Mouse (Mus musculus): ENCODE results near the gene Lce1h. TPM values are rescaled to one million over a fixed set of nuclear protein-coding genes. Genes with fewer than 3 reads are reported as not detected.

The Lce1h gene
- polyA plus RNA-seq (2014; fragmentation: Nextera tagmentation; extraction: Ambion mirVana), result not detected in 2 replicates

- Histone ChIP-seq H3K4me1 (ENCODE audit: control insufficient read depth, insufficient read depth, low read length) (no peaks in the 10 kb centered on the region), H3K4me2 (no peak within 1 kb of the TSS), H3K9ac (ENCODE audit: low read length) (no peak within 1 kb of the TSS), H3K27ac (ENCODE audit: low read depth, low read length) (no peak within 1 kb of the TSS), H3K9me3 (ENCODE audit: control insufficient read depth, low read length) (no peaks in the 10 kb centered on the region), H3K4me3 (ENCODE audit: low read depth, low read length) (no peak within 1 kb of the TSS), H3K36me3 (ENCODE audit: control insufficient read depth, insufficient read depth, low read length) (no peaks in the 10 kb centered on the region), H3K27me3 (ENCODE audit: control insufficient read depth, insufficient read depth, low read length) (no peaks in the 10 kb centered on the region)
- ATAC-seq (ENCODE audit: low FRiP score), result no peak
- WGBS, result 96% methylated on average over 1 of the region's 1 CpGs
- DNase-seq (ENCODE audit: low spot score, missing footprints), result no peak
These were observed at the start of gene Lce1h for GRCm38 (mm10) chr3:92764965-92765364. Gene Lce1h, minus strand, starts transcription at chr3:92765065.

- H3K27ac ChIP-seq (ENCODE audit: low read depth, low read length), result no peak within 1 kb of the TSS
- no peak within 1 kb of the TSS for H3K9ac ChIP-seq (ENCODE audit: low read length)
- no peaks in the 10 kb centered on the region for H3K4me1 ChIP-seq (ENCODE audit: control insufficient read depth, insufficient read depth, low read length)
- H3K27me3 ChIP-seq (ENCODE audit: control insufficient read depth, insufficient read depth, low read length), result no peaks in the 10 kb centered on the region
- H3K9me3 ChIP-seq (ENCODE audit: control insufficient read depth, low read length), result no peaks in the 10 kb centered on the region
- H3K4me2 ChIP-seq, result no peak within 1 kb of the TSS
- no peak within 1 kb of the TSS for H3K4me3 ChIP-seq (ENCODE audit: low read depth, low read length)
- no peaks in the 10 kb centered on the region for H3K36me3 ChIP-seq (ENCODE audit: control insufficient read depth, insufficient read depth, low read length)
- DNase-seq (ENCODE audit: low spot score, missing footprints) (no peak), ATAC-seq (ENCODE audit: low FRiP score) (no peak)
These were observed 42.9 kb upstream of the Lce1h start, which contains the start of gene Lce1k for GRCm38 (mm10) chr3:92807791-92808190. Gene Lce1k, minus strand, starts transcription at chr3:92807891.

DNA sequence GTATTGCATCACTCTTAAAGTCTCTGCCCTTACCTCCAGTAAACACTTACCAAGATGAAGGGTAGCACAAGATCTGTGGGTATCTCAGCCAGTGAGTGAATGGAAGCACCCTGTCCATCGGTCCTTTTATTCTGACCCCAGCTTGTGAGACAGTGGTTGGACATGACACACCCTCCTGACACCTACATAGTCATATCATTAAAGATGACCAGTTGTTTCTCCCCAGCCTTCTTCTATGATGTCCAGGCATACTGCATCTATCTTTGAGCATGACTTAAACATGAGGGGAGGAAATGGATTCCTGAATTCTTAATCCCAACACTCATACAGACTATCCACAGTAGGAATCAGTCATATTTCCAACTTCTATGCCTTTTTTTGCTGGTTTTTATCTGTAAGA, 25.5 kb upstream of the Lce1h start, which contains the start of gene Lce1j:
Gene Lce1j (minus strand): TSS at position 101 of the 400 bp plus-strand sequence.
- Histone ChIP-seq H3K4me2 (no peak within 1 kb of the TSS), H3K9me3 (ENCODE audit: control insufficient read depth, low read length) (no peaks in the 10 kb centered on the region), H3K27me3 (ENCODE audit: control insufficient read depth, insufficient read depth, low read length) (no peaks in the 10 kb centered on the region), H3K36me3 (ENCODE audit: control insufficient read depth, insufficient read depth, low read length) (no peaks in the 10 kb centered on the region), H3K4me1 (ENCODE audit: control insufficient read depth, insufficient read depth, low read length) (no peaks in the 10 kb centered on the region), H3K27ac (ENCODE audit: low read depth, low read length) (no peak within 1 kb of the TSS), H3K4me3 (ENCODE audit: low read depth, low read length) (no peak within 1 kb of the TSS), H3K9ac (ENCODE audit: low read length) (no peak within 1 kb of the TSS)
- 100% methylated on average over 1 of the region's 1 CpGs for WGBS
- ATAC-seq (ENCODE audit: low FRiP score), result no peak
- DNase-seq (ENCODE audit: low spot score, missing footprints), result no peak

- no peak for ATAC-seq (ENCODE audit: low FRiP score)
- H3K36me3 ChIP-seq (ENCODE audit: control insufficient read depth, insufficient read depth, low read length), result no peaks in the 10 kb centered on the region
- H3K27me3 ChIP-seq (ENCODE audit: control insufficient read depth, insufficient read depth, low read length), result no peaks in the 10 kb centered on the region
- no peak for DNase-seq (ENCODE audit: low spot score, missing footprints)
- WGBS, result 79% methylated on average over 1 of the region's 1 CpGs
- H3K27ac ChIP-seq (ENCODE audit: low read depth, low read length), result no peak within 1 kb of the TSS
- H3K4me3 ChIP-seq (ENCODE audit: low read depth, low read length), result no peak within 1 kb of the TSS
- H3K4me1 ChIP-seq (ENCODE audit: control insufficient read depth, insufficient read depth, low read length), result no peaks in the 10 kb centered on the region
- no peak within 1 kb of the TSS for H3K4me2 ChIP-seq
- H3K9me3 ChIP-seq (ENCODE audit: control insufficient read depth, low read length), result no peaks in the 10 kb centered on the region
- H3K9ac ChIP-seq (ENCODE audit: low read length), result no peak within 1 kb of the TSS
These were observed 13.9 kb upstream of the Lce1h start, which contains the start of gene Lce1i for GRCm38 (mm10) chr3:92778799-92779198. Gene Lce1i, minus strand, starts transcription at chr3:92778899.

DNA sequence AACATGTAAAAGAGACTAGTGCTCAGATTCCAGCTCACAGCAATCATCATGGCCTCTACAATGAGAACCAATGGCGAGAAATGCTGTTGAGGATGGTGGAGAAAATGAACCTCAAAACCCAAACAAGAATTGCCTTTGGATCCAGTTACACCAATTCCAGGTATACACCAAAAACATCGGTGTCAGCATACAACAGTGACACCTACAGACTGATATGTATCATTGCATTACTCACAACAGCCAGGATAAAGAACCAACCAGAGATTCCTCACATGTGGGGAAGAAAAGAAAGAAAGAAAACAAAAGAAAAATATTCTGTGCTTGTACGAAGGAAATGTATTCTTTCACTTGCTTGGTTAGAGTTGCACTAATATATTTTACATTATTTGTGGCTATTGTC, 6.7 kb upstream of the Lce1h start:
- DNase-seq (ENCODE audit: low spot score, missing footprints) (no peak), ATAC-seq (ENCODE audit: low FRiP score) (no peak)
- Histone ChIP-seq H3K27me3 (ENCODE audit: control insufficient read depth, insufficient read depth, low read length) (no peaks in the 10 kb centered on the region), H3K4me2 (no peak overlapping the region), H3K9me3 (ENCODE audit: control insufficient read depth, low read length) (no peaks in the 10 kb centered on the region), H3K27ac (ENCODE audit: low read depth, low read length) (no peak overlapping the region), H3K9ac (ENCODE audit: low read length) (no peak overlapping the region), H3K4me3 (ENCODE audit: low read depth, low read length) (no peak overlapping the region), H3K36me3 (ENCODE audit: control insufficient read depth, insufficient read depth, low read length) (no peaks in the 10 kb centered on the region), H3K4me1 (ENCODE audit: control insufficient read depth, insufficient read depth, low read length) (no peaks in the 10 kb centered on the region)
- WGBS, result 21% methylated on average over 3 of the region's 3 CpGs

GRCm38 (mm10) chr3:92753197-92753596, 11.7 kb downstream of the Lce1h start:
- H3K27ac ChIP-seq (ENCODE audit: low read depth, low read length), result no peak overlapping the region
- no peak for DNase-seq (ENCODE audit: low spot score, missing footprints)
- WGBS, result 47% methylated on average over 3 of the region's 3 CpGs
- H3K4me1 ChIP-seq (ENCODE audit: control insufficient read depth, insufficient read depth, low read length), result no peaks in the 10 kb centered on the region
- no peak overlapping the region for H3K9ac ChIP-seq (ENCODE audit: low read length)
- ATAC-seq (ENCODE audit: low FRiP score), result no peak
- no peaks in the 10 kb centered on the region for H3K9me3 ChIP-seq (ENCODE audit: control insufficient read depth, low read length)
- no peaks in the 10 kb centered on the region for H3K27me3 ChIP-seq (ENCODE audit: control insufficient read depth, insufficient read depth, low read length)
- no peak overlapping the region for H3K4me2 ChIP-seq
- H3K4me3 ChIP-seq (ENCODE audit: low read depth, low read length), result no peak overlapping the region
- no peaks in the 10 kb centered on the region for H3K36me3 ChIP-seq (ENCODE audit: control insufficient read depth, insufficient read depth, low read length)

DNA sequence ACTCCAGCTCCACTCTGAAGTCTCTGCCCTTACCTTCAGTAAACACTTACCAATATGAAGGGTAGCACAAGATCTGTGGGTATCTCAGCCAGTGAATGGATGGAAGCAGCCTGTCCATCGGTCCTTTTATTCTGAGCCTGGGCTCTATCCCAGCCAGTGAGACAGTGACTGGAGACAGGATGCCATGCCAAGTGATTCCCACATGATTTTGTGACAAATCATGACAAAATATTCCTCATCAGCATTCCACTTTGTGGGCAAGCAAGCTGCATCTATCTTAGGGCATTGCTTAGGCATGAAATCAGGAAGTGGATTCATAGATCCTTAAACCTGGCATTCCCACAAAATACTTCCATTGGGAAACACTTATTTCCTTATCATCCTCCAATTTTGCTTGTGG, 12.6 kb downstream of the Lce1h start, which contains the start of gene Lce1g:
Gene Lce1g (minus strand): TSS at position 101 of the 400 bp plus-strand sequence.
- ATAC-seq (ENCODE audit: low FRiP score) (no peak), DNase-seq (ENCODE audit: low spot score, missing footprints) (no peak)
- no peaks in the 10 kb centered on the region for H3K9me3 ChIP-seq (ENCODE audit: control insufficient read depth, low read length)
- H3K4me2 ChIP-seq, result no peak within 1 kb of the TSS
- no peak within 1 kb of the TSS for H3K27ac ChIP-seq (ENCODE audit: low read depth, low read length)
- WGBS, result 90% methylated on average over 1 of the region's 1 CpGs
- H3K9ac ChIP-seq (ENCODE audit: low read length), result no peak within 1 kb of the TSS
- no peaks in the 10 kb centered on the region for H3K36me3 ChIP-seq (ENCODE audit: control insufficient read depth, insufficient read depth, low read length)
- H3K27me3 ChIP-seq (ENCODE audit: control insufficient read depth, insufficient read depth, low read length), result no peaks in the 10 kb centered on the region
- H3K4me1 ChIP-seq (ENCODE audit: control insufficient read depth, insufficient read depth, low read length), result no peaks in the 10 kb centered on the region
- no peak within 1 kb of the TSS for H3K4me3 ChIP-seq (ENCODE audit: low read depth, low read length)

- ATAC-seq (ENCODE audit: low FRiP score) (no peak), DNase-seq (ENCODE audit: low spot score, missing footprints) (no peak)
- H3K27me3 ChIP-seq (ENCODE audit: control insufficient read depth, insufficient read depth, low read length), result no peaks in the 10 kb centered on the region
- H3K27ac ChIP-seq (ENCODE audit: low read depth, low read length), result no peak within 1 kb of the TSS
- no peak within 1 kb of the TSS for H3K4me2 ChIP-seq
- H3K9ac ChIP-seq (ENCODE audit: low read length), result no peak within 1 kb of the TSS
- WGBS, result 70% methylated on average over 1 of the region's 1 CpGs
- H3K9me3 ChIP-seq (ENCODE audit: control insufficient read depth, low read length), result no peaks in the 10 kb centered on the region
- H3K4me3 ChIP-seq (ENCODE audit: low read depth, low read length), result no peak within 1 kb of the TSS
- no peaks in the 10 kb centered on the region for H3K4me1 ChIP-seq (ENCODE audit: control insufficient read depth, insufficient read depth, low read length)
- H3K36me3 ChIP-seq (ENCODE audit: control insufficient read depth, insufficient read depth, low read length), result no peaks in the 10 kb centered on the region
These were observed 25.9 kb downstream of the Lce1h start, which contains the start of gene Gm38119 for GRCm38 (mm10) chr3:92738996-92739395. Gene Gm38119, minus strand, starts transcription at chr3:92739096.

GRCm38 (mm10) chr3:92722631-92723030, 42.2 kb downstream of the Lce1h start:
- no peaks in the 10 kb centered on the region for H3K36me3 ChIP-seq (ENCODE audit: control insufficient read depth, insufficient read depth, low read length)
- H3K4me3 ChIP-seq (ENCODE audit: low read depth, low read length), result no peak overlapping the region
- no peak for ATAC-seq (ENCODE audit: low FRiP score)
- 88% methylated on average over 5 of the region's 5 CpGs for WGBS
- no peaks in the 10 kb centered on the region for H3K27me3 ChIP-seq (ENCODE audit: control insufficient read depth, insufficient read depth, low read length)
- no peak for DNase-seq (ENCODE audit: low spot score, missing footprints)
- no peak overlapping the region for H3K27ac ChIP-seq (ENCODE audit: low read depth, low read length)
- H3K9ac ChIP-seq (ENCODE audit: low read length), result no peak overlapping the region
- no peaks in the 10 kb centered on the region for H3K4me1 ChIP-seq (ENCODE audit: control insufficient read depth, insufficient read depth, low read length)
- H3K9me3 ChIP-seq (ENCODE audit: control insufficient read depth, low read length), result no peaks in the 10 kb centered on the region
- no peak overlapping the region for H3K4me2 ChIP-seq
